Mouse (Mus musculus) yolk sac, embryonic 10.5 days (tissue): ENCODE data around the gene Tmem114.
A peak's percentile ranks its signal among the peaks of the same experiment; 100 is the strongest.

Experiments
- DNase-seq: peaks from one replicate; pipeline ENCODE4 v3.0.0-alpha.2; 2017; ENCODE audit warnings: low spot score

Tmem114 gene

DNA sequence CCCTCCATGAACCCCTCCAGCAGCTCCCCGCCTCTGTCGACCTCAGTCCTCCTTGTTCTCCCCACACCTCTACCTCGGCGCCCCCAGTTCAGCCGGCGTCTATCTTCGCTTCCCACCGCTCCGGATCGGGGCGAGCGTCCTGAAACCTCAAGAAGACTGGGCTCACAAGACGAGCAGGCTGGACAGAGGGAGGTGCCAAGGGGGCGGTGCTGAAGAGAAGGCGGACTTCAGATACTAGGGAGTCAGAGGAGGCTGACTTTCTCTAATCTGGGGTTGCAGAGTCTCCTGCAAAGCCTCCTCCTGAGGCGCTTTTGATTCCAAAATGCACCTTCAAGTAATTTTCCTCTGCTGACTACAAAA, at the start of gene Tmem114:
Tmem114 (minus strand) TSS at position 166 of the 360 bp plus-strand sequence.
- DNase-seq, result no peak

DNA sequence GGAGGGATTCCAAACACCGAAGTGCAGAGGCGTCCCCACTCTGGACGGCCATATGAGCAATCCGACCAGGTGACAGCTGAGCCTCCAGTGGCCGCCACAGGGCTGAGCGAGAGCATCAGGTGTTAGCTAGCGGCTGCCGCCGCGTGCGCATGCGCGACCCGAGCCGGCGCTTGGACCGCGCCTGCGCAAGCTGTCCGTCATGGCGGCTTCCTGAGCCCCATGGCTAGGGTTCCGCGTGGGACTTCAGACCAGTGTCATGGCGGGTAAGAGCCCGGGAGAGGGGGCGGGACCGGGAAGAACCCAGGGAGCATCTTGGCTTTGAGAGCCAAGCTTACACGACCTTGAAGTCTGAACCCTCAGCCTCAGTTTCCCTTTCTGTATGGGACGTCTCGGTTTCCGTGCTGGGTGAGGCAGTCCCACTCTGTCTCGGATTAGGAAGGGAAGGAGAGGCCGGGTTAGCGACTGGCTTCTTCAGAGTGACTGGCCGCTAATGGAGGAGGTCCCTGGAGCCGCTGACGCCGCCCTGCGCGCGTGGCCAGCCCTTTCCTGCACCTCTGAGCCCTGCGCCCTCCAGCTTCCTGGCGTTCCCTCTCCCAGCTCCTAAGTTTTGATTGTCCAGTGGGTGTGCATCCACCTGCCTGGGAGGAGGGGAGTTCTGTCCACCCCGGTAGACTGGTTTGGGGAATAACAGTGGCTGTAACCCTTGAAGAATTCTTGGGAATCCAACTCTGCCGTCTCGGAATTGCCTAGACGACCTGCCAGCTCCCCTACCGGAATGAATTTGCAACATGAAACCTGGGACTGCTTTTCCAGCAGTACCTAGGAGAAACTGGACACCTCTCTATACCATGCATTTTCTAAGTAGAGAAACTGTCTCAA, 45.9 kb upstream of the Tmem114 start, which contains the start of gene Mettl22:
Mettl22 (plus strand) TSS at position 186 of the 879 bp plus-strand sequence.
- DNase-seq, result peak; percentile 91

DNA sequence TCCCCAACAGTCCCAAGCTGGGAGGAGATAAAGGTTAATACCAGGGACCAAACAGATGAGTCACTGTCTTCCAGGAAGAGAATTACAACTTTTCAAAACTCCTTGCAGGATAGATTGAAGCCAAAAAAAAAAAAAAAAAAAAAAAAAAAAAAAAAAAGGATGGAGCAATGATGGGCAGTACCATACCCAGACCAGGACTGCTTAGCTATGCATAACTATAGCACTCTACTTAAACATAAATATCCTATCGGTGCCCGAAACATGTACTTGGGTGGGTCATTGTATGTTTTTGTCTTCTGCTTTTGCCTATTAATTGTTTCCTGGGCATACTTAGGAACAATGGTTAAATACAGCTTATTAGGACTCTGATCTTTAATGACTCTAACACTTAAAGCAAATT, 45.2 kb upstream of the Tmem114 start:
- no peak for DNase-seq

DNA sequence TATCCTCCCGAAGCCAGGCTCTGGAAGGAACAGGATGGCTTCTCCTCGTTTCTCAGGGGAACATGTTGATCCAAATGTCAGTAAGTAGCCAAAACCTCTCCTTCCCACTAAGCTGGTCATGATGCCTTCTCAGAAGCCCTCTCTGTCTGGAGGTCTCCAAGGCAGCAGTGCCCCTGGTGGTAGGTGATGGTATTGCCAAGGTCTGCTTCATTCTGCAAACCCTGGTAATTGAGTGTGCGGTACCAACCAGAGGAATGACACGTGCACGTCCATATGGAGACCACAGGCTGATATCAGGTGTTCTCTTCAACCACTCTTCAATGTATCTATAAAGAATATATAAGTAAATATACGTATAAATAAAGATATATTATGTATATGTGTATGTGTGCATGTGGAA, 34.2 kb upstream of the Tmem114 start:
- peak; percentile 31 for DNase-seq

DNA sequence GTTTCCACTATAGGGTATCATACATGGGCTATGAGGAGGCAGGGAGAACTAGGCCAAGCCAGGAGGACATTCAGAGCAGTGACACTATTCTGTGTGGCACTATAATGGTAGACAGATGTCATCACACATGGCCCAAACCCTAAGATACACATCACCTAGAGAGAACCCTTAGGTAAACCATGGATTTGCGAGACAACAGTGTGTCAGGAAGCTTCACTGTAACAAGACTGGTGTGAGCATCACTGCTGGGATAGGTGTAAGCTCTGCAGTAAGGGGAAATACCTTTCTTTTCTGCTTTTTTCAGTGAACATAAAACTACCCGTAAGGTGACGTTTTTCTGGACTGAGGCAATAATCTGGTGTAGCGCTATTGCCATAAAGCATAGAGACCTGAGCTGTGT, 33.5 kb upstream of the Tmem114 start:
- no peak for DNase-seq

- no peak for DNase-seq
These were observed 30.3 kb upstream of the Tmem114 start for GRCm38 (mm10) chr16:8455221-8455620.

GRCm38 (mm10) chr16:8453301-8453700, 28.4 kb upstream of the Tmem114 start:
- no peak for DNase-seq

DNA sequence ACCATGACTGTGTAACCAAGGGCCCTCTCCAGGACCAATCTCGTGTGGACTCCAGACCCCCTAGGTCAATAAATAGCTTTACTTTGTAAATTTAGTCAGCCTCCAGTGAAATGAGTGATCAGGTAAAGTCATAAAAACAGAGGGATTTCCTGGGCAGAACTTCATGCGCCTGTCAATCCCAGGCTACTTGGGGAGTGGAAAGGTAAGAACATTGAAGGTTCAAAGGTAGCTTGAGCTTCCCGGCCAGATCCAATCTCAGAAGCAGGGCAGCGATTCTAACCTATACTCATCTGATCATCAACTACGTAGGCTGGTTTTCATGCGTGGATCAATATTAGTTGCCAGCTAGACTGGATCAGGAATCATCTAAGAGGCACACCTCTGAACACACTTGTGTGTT, 21.3 kb upstream of the Tmem114 start:
- no peak for DNase-seq

DNA sequence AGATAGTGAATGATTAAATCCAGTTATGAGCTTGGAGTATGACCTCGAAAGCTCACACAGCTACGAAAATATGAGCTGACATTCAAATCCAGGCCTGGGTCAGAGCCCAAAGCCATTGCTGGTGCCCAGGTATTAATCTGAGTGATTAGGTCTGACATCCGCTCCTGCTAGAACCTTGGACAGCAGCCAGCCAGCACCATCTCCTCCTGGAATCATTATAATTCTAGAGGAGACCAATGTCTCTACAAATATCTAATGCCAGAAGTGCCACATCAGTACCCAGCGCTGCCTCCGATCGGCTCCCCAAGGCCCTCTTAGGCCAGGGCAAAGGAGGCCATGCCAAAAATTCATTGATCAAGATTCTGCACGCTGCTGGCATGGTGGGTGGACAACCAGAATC, 20.0 kb upstream of the Tmem114 start:
- DNase-seq, result no peak

GRCm38 (mm10) chr16:8432616-8433015, 7.7 kb upstream of the Tmem114 start:
- DNase-seq, result no peak

DNA sequence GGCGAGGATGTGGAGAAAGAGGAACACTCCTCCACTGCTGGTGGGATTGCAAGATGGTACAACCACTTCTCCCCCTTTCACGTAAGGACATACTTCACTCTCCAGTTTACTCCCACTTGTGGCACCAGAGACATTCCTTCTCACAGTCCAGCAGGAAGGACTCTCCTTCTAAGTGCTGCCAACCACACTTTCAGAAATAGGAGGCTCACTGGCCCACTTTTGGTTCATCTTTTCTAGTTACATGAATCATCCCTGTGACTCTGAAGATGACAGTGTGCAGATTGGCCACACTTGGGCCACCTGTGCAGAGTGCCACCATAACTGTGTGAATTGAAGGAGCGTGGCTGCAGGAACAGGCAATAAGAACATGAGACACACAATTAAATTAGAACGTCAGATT, 4.6 kb upstream of the Tmem114 start:
- DNase-seq, result no peak

DNA sequence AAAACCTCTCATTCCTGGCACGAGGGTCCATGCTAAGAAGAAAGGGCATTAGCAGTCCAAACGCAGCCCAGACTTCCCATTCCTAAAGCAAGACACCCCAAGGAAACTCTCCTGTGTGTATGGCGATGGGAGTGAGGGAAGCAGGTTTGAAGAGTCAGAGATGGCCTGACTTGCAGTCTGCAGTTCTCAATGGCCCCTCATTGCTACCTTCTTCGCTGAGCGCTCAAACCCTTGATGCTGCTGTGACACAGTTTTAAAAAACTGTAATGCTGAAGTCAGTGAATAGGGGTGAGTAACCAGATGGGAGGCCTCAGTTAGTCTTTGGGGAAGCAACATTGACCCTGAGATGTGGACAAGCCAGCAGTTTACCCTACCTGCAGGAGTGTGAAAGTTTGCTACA, 800 bp upstream of the Tmem114 start:
- DNase-seq, result no peak

DNA sequence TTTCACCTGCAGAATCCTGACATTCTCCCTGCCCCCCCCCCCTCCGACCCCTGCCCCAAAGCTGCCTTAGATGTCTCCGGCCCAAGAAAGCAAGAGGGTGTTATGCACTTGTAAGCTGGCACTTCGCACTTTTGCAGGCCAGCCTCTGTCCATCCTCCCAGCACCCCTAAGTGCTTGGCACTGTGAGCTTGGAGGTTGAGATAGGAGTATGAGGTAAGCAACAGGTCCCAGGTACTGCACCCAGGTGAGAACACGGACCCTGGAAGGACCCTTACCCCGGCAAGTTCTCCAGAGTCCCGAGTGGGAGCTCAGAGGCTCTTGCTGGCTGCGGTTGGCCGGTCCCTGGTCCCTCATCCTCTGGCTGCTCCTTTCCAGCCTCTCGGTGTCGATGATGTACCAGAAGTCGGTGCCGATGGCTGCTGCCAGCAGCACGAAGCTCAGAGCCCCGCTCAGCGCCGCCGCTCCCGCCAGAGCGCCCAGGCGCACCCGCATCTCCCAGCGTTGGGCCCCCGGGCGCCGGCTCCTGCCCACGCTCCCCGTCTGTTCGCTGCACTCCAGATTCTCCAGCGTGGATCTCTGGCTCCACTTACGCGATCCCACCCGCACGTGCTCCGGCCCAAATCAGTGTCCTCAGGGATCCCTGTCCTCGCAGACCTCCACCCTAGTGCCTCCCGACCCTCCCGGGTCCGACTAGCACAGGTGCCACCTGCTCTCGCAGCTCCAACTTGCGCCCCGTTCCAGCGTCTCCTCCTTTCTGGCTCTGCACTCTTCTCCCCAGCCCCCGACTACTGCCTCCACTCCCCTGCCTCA, 570 bp downstream of the Tmem114 start:
- no peak for DNase-seq

DNA sequence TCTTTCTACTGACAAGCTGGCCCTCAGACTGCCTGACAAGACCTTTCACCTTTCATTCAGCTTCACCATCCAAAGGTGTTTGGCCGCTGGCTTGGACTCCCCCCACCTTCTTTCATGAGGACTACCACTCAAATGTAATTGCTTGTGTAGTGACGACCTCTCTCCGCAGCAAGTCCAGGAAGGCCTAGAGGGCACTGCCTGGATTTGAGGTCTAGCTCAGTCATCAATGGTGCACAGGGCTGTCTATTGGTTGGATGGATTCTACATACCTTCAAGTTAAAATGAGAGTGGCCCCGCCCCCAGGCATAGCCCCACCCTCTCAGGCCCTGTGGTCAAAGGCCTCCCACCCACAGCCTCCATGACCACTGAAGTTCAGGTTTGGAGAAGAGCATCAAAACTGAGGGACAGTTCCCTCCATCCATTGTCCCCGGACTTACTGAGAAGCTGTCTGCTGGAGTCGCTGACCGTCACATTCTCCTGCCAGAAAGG, 1.3 kb downstream of the Tmem114 start:
- DNase-seq, result no peak

DNA sequence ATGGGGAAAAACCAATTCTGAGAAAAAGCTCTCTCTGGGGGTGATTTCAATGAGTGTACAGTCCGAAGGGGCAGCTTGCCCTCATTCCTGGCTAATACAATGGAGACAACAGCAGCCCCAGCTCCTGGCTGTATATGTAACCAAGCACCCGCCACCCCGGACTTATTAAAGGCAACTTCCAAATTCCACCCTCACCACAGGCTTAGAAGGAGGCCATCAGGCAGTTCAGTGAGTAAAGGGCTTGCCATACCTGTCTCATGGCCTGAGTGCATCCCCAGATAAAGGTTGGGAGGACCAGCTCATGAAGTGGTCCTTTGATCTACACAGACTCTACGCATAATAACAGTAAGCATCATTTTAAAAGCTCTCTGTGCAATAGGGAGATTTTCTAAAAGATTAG, 4.1 kb downstream of the Tmem114 start:
- no peak for DNase-seq

GRCm38 (mm10) chr16:8420381-8420780, 4.6 kb downstream of the Tmem114 start:
- no peak for DNase-seq

- no peak for DNase-seq
These were observed 5.3 kb downstream of the Tmem114 start for GRCm38 (mm10) chr16:8419666-8420065.

DNA sequence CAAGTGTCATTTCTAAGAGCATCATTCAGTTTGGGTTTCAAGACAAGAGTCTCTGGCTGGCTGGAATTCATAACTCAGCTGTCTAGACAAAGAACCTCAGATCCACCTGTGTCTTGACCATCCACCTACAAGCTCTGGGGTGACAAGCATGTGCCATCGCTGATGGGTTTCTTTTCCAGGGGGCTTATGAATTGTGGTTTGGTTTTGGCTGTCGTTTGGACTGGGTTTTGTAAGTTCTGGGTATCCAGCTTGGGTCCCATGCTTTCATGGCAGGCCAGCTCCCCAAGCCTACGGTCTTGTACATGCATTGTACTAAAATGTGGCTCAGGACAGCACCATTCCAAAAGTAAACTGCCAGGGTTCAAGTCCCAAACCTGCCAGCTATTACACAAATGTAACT, 6.8 kb downstream of the Tmem114 start:
- no peak for DNase-seq

GRCm38 (mm10) chr16:8417011-8417720, 7.8 kb downstream of the Tmem114 start:
- no peak for DNase-seq

DNA sequence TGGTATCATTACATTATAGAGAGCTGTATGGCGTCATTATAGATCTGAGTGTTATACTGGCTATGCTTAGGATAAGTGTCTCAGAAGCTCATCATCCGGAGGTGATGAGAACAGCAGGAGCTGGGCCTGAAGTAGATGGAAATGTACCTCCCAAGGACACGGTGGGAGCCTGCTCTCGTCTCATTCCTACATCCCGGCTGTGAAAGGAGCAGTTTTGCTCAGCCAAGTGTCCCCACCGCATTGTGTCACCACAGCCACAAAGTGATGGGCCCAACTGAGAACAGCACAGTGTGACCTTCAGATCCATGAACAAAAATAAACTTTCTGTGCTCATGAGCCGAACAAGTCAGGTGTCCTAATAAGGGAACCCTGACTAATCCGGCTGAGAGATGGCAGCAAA, 8.9 kb downstream of the Tmem114 start:
- DNase-seq, result no peak

DNA sequence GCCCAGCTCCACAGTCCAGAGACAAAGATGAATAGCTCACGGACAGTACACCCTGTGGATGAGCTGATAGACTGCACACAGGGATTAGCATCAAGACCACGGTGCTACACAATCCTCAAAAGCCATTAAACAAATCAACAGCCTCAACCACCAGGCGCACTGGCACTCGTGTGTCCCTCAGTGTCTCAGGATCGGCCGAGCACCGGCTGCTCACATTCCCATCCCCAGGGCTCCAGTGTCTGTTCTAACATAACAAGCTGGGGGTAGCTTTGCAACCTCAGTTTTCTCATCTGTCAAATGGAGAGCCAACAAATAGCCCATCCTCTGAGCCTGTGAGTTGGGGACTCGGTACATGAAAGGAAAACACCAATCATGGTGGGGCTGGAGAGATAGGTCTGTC, 11.5 kb downstream of the Tmem114 start:
- no peak for DNase-seq

GRCm38 (mm10) chr16:8412213-8412612, 12.7 kb downstream of the Tmem114 start:
- peak; percentile 30 for DNase-seq
